Mouse (Mus musculus) intestine, postnatal 0 days (tissue): Measurements from ENCODE around the gene Kmt5b. TPM values are rescaled to one million over a fixed set of nuclear protein-coding genes. Genes with fewer than 3 reads are reported as not detected.

Source experiments
- ATAC-seq: fragments of 200-750 bp; cut with Nextera tagmentation; 2 replicates; pipeline ENCODE4 v1.8.0; 2017; ENCODE audit warnings: mild to moderate bottlenecking, moderate TSS enrichment, moderate library complexity
- H3K27ac ChIP-seq: fragments of 300-500 bp; sonication (generic); 2 replicates; pipeline ENCODE4 v1.5.1; 2014; ENCODE audit warnings: mild to moderate bottlenecking, low read depth, low read length, moderate library complexity
- H3K27me3 ChIP-seq: fragments of 300-500 bp; sonication (generic); replicated peaks from 2 replicates; pipeline ENCODE4 v1.6.1; 2014; ENCODE audit warnings: low read length, mixed read lengths; ENCODE audit not compliant: control insufficient read depth, insufficient read depth
- H3K36me3 ChIP-seq: fragments of 300-500 bp; sonication (generic); 2 replicates; pipeline ENCODE4 v1.6.1; 2014; ENCODE audit warnings: mild to moderate bottlenecking, moderate library complexity; ENCODE audit not compliant: control insufficient read depth, insufficient read depth
- H3K4me1 ChIP-seq: fragments of 300-500 bp; sonication (generic); replicated peaks from 2 replicates; pipeline ENCODE4 v1.6.1; 2014; ENCODE audit warnings: antibody characterized with exemption, low read length, mixed read lengths; ENCODE audit not compliant: control insufficient read depth, insufficient read depth
- H3K4me2 ChIP-seq: fragments of 300-500 bp; sonication (generic); replicated peaks from 2 replicates; pipeline ENCODE4 v1.6.1; 2014; ENCODE audit warnings: low read depth, mild to moderate bottlenecking, moderate library complexity
- H3K4me3 ChIP-seq: fragments of 300-500 bp; sonication (generic); 2 replicates; pipeline ENCODE4 v1.5.1; 2014; ENCODE audit warnings: low read depth, low read length
- H3K9ac ChIP-seq: fragments of 300-500 bp; sonication (generic); 2 replicates; pipeline ENCODE4 v1.6.1; 2014; ENCODE audit warnings: mild to moderate bottlenecking, low read depth, low read length
- H3K9me3 ChIP-seq: fragments of 300-500 bp; sonication (generic); 2 replicates; pipeline ENCODE4 v1.6.1; 2016; ENCODE audit warnings: mixed run types; ENCODE audit not compliant: control insufficient read depth
- CTCF ChIP-seq: sonication (generic); IDR thresholded peaks from 2 replicates; pipeline ENCODE4 v1.5.1; 2016; ENCODE audit warnings: low read depth, mild to moderate bottlenecking, control low read depth, antibody characterized with exemption, moderate library complexity
- WGBS: fragments of 180-500 bp; shearing (Covaris S2); extraction: QIAGEN DNeasy Blood & Tissue Kit; methylation state at CpG from one replicate; pipeline ENCODE4 v1.1.7; 2014; 5-methylcytosine and 5-hydroxymethylcytosine counted together
- polyA plus RNA-seq: library from polyadenylated mRNA; unstranded; fragments of >200 nt; fragmentation: Nextera tagmentation; extraction: Ambion mirVana; gene quantifications from 2 replicates; pipeline ENCODE4 v1.2.1, GENCODE M21; 2015

The Kmt5b gene
- polyA plus RNA-seq, 1 experiment from 2014 or later: 10.4 TPM

GRCm38 (mm10) chr19:3743851-3744512 is 23.2 kb upstream of the Kmt5b start:
- H3K27ac ChIP-seq: peak overlapping the region; percentile 21; the same call in 1 of the 2 replicates

GRCm38 (mm10) chr19:3752621-3753239 is 14.5 kb upstream of the Kmt5b start:
- no peak for TF ChIP-seq CTCF
- Histone ChIP-seq H3K27me3 (no peaks in the 10 kb centered on the region), H3K36me3 (no peaks in the 10 kb centered on the region), H3K9me3 (no peaks in the 10 kb centered on the region), H3K27ac (peak overlapping the region; percentile 74), H3K4me1 (no peaks in the 10 kb centered on the region), H3K4me2 (peak overlapping the region; percentile 24; the same call in 1 of the 2 replicates), H3K9ac (no peak overlapping the region), H3K4me3 (no peak overlapping the region)
- 22% methylated on average over 8 of the region's 8 CpGs for WGBS
- peak; percentile 86 for ATAC-seq

More at GRCm38 (mm10) chr19:3743851-3744512, 23.2 kb upstream of the Kmt5b start:
- H3K4me1 ChIP-seq: no peaks in the 10 kb centered on the region
- H3K9ac ChIP-seq: no peak overlapping the region
- H3K4me2 ChIP-seq: peak overlapping the region; percentile 80
- no peaks in the 10 kb centered on the region for H3K36me3 ChIP-seq
- peak; percentile 45 for TF ChIP-seq CTCF
- 3% methylated on average over 13 of the region's 13 CpGs for WGBS
- no peaks in the 10 kb centered on the region for H3K27me3 ChIP-seq
- H3K4me3 ChIP-seq: peak overlapping the region; percentile 48
- ATAC-seq: 0 out of 2 replicates have a peak, but pooled peaks have one; percentile 38
- H3K9me3 ChIP-seq: no peaks in the 10 kb centered on the region

- ATAC-seq: peak; percentile 64
- H3K9me3 ChIP-seq: no peaks in the 10 kb centered on the region
- H3K9ac ChIP-seq: no peak overlapping the region
- no peak overlapping the region for H3K4me2 ChIP-seq
- H3K4me3 ChIP-seq: no peak overlapping the region
- H3K4me1 ChIP-seq: no peaks in the 10 kb centered on the region
- WGBS: 63% methylated on average over 1 of the region's 1 CpGs
- no peaks in the 10 kb centered on the region for H3K36me3 ChIP-seq
- no peaks in the 10 kb centered on the region for H3K27me3 ChIP-seq
- no peak for TF ChIP-seq CTCF
- peak overlapping the region; percentile 74; the same call in 1 of the 2 replicates for H3K27ac ChIP-seq
Observed at GRCm38 (mm10) chr19:3753240-3753633, 14.0 kb upstream of the Kmt5b start.

GRCm38 (mm10) chr19:3753738-3754137 is 13.5 kb upstream of the Kmt5b start:
- TF ChIP-seq CTCF: no peak
- no peak overlapping the region for H3K4me2 ChIP-seq
- 45% methylated on average over 8 of the region's 8 CpGs for WGBS
- no peaks in the 10 kb centered on the region for H3K36me3 ChIP-seq
- no peak overlapping the region for H3K27ac ChIP-seq
- H3K9ac ChIP-seq: no peak overlapping the region
- H3K4me3 ChIP-seq: no peak overlapping the region
- no peak for ATAC-seq
- H3K4me1 ChIP-seq: no peaks in the 10 kb centered on the region
- no peaks in the 10 kb centered on the region for H3K9me3 ChIP-seq
- no peaks in the 10 kb centered on the region for H3K27me3 ChIP-seq

- H3K36me3 ChIP-seq: no peaks in the 10 kb centered on the region
- no peak overlapping the region for H3K27ac ChIP-seq
- no peaks in the 10 kb centered on the region for H3K9me3 ChIP-seq
- H3K4me2 ChIP-seq: no peak overlapping the region
- ATAC-seq: no peak
- no peak for TF ChIP-seq CTCF
- H3K27me3 ChIP-seq: no peaks in the 10 kb centered on the region
- no peak overlapping the region for H3K9ac ChIP-seq
- H3K4me3 ChIP-seq: no peak overlapping the region
- WGBS: 57% methylated on average over 1 of the region's 1 CpGs
- H3K4me1 ChIP-seq: no peaks in the 10 kb centered on the region
Observed at GRCm38 (mm10) chr19:3757861-3758260, 9.4 kb upstream of the Kmt5b start.

- H3K36me3 ChIP-seq: no peaks in the 10 kb centered on the region
- no peak overlapping the region for H3K27ac ChIP-seq
- no peak for ATAC-seq
- H3K9me3 ChIP-seq: no peaks in the 10 kb centered on the region
- TF ChIP-seq CTCF: no peak
- no peaks in the 10 kb centered on the region for H3K27me3 ChIP-seq
- H3K4me1 ChIP-seq: no peaks in the 10 kb centered on the region
- WGBS: 85% methylated on average over 4 of the region's 4 CpGs
- no peak overlapping the region for H3K4me3 ChIP-seq
- no peak overlapping the region for H3K4me2 ChIP-seq
- no peak overlapping the region for H3K9ac ChIP-seq
Observed at GRCm38 (mm10) chr19:3765221-3765820, 1.9 kb upstream of the Kmt5b start.
